Mouse (Mus musculus) lung, embryonic 14.5 days (tissue): ENCODE results near the gene Tuba1c. TPM values are rescaled to one million over a fixed set of nuclear protein-coding genes. Genes with fewer than 3 reads are reported as not detected.

Experiments
- ATAC-seq: fragments of 200-750 bp; cut with Nextera tagmentation; 2 replicates; pipeline ENCODE4 v1.8.0; 2017; ENCODE audit warnings: mild to moderate bottlenecking, moderate TSS enrichment, moderate library complexity; ENCODE audit not compliant: insufficient read depth
- DNase-seq: peaks from one replicate; pipeline ENCODE4 v3.0.0-alpha.2; 2015
- H3K27ac ChIP-seq: fragments of 300-500 bp; sonication (generic); 2 replicates; pipeline ENCODE4 v1.5.1; 2014; ENCODE audit warnings: low read depth, mild to moderate bottlenecking, moderate library complexity
- H3K27me3 ChIP-seq: fragments of 300-500 bp; sonication (generic); 2 replicates; pipeline ENCODE4 v1.6.1; 2014; ENCODE audit warnings: low read length, control low read depth; ENCODE audit not compliant: insufficient read depth
- H3K36me3 ChIP-seq: fragments of 300-500 bp; sonication (generic); 2 replicates; pipeline ENCODE4 v1.6.1; 2014; ENCODE audit warnings: control low read depth; ENCODE audit not compliant: insufficient read depth
- H3K4me1 ChIP-seq: fragments of 300-500 bp; sonication (generic); 2 replicates; pipeline ENCODE4 v1.6.1; 2014; ENCODE audit warnings: antibody characterized with exemption, control low read depth; ENCODE audit not compliant: insufficient read depth
- H3K4me2 ChIP-seq: fragments of 300-500 bp; sonication (generic); 2 replicates; pipeline ENCODE4 v1.6.1; 2014; ENCODE audit warnings: mild to moderate bottlenecking
- H3K4me3 ChIP-seq: fragments of 300-500 bp; sonication (generic); 2 replicates; pipeline ENCODE4 v1.5.1; 2014; ENCODE audit warnings: low read depth, low read length
- H3K9ac ChIP-seq: fragments of 300-500 bp; sonication (generic); 2 replicates; pipeline ENCODE4 v1.6.1; 2014
- H3K9me3 ChIP-seq: fragments of 300-500 bp; sonication (generic); 2 replicates; pipeline ENCODE4 v1.6.1; 2016; ENCODE audit warnings: low read depth, low read length, control low read depth
- CTCF ChIP-seq: IDR thresholded peaks from 2 replicates; pipeline ENCODE4 v1.5.1; 2016; ENCODE audit warnings: antibody characterized with exemption, low read depth
- WGBS: fragments of 180-500 bp; shearing (Covaris S2); extraction: QIAGEN DNeasy Blood & Tissue Kit; methylation state at CpG from one replicate; pipeline ENCODE4 v1.1.7; 2014; 5-methylcytosine and 5-hydroxymethylcytosine counted together
- polyA plus RNA-seq: library from polyadenylated mRNA; unstranded; fragments of >200 nt; fragmentation: Nextera tagmentation; extraction: Ambion mirVana; gene quantifications from 2 replicates; pipeline ENCODE4 v1.2.1, GENCODE M21; 2014

Tuba1c gene
- polyA plus RNA-seq = 224 and 232 TPM in 2 replicates

DNA sequence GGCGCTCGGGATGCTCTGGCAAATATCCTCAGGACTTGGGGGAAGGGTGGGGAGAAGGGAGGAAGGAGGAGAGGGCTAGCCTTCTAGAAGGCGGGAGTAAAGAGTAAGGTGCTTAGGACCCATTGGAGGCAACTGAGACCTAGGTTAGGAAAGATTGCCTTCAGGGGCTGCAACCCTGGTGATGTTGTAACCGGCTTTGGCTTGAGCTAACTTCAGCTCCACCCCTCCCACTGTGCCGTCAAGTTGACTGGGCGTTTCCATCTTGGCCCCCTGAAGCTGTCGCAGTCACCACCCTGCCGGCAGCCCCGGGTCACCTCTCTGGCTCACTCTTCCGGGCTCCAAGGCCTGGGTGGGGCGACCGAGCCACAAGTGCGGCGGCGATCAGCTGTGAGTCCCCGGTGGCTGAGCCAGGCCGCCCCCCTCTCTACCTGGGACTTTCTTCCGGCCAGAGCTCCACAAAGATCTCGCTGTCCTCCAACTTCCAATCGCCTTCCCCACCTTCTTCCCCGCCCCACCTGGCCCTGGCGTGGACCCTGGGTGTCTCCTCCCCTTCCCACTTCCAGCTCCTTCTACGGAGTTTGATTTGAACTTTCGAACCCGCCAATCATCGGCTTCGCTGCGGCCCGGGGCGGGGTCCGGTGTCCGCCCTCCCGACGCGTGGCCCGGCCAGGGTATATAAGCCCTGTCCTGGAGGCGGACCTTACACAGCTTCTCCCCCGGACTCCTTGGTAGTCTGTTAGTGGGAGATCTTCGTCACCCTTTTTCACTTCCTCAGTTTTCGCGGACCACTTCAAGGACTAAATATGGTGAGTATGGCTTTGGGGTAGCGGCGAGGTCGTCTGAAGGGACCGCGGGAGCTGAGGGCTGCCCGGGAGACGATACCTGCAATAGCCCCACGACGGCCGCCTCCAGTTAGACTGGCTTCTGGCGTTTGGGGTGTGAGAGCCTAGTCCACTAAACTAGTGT is at the start of gene Tuba1c:
Gene Tuba1c (plus strand): TSS at position 273 of the 966 bp plus-strand sequence.
- Histone ChIP-seq H3K9ac (peak within 1 kb of the TSS; percentile 80), H3K27me3 (no peaks in the 10 kb centered on the region), H3K9me3 (no peaks in the 10 kb centered on the region), H3K4me3 (peak within 1 kb of the TSS; percentile 73), H3K36me3 (peaks cover 10% of the 10 kb centered on the region), H3K27ac (peak within 1 kb of the TSS; percentile 91), H3K4me2 (peak within 1 kb of the TSS; percentile 79), H3K4me1 (peaks cover 17% of the 10 kb centered on the region)
- ATAC-seq = peak; percentile 93
- 0 out of 2 replicates have a peak, but pooled peaks have one; percentile 8 for TF ChIP-seq CTCF
- under 1% methylated on average over 52 of the region's 52 CpGs for WGBS
- peak; percentile 97 for DNase-seq

DNA sequence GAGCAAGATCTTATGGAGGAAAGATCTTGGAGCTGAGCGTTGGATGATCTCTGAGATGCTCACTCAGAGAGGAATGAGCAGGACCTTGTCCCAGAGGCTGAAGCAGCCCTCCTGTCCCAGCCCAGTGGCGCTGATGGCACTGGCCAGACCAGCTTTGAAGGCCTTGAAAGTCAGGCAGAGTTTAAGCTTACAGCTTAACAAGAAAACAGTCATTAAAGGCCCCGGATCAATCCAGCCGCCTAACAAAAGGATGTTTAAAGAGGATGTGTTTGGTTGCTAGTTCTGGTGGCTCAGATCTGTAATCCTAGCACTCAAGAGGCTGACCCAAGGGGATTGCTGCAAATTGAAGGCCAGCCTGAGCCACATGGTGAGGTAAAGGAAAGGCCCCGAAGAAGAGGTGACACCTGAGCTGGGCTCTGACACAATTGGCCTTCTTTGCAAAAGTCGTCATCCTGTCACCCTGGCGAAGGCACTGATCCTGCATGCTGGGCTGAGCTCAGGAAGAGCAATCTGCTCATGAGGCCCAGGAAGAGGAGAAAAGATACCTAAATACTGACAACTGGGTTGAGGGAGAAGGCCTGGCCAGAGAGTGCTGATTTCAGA is 49.6 kb upstream of the Tuba1c start:
- H3K4me1 ChIP-seq = peaks cover 11% of the 10 kb centered on the region
- H3K27me3 ChIP-seq = no peaks in the 10 kb centered on the region
- no peak for ATAC-seq
- DNase-seq = no peak
- TF ChIP-seq CTCF = no peak
- WGBS = 30% methylated on average over 7 of the region's 7 CpGs
- H3K36me3 ChIP-seq = no peaks in the 10 kb centered on the region
- no peaks in the 10 kb centered on the region for H3K9me3 ChIP-seq
- no peak overlapping the region for H3K4me2 ChIP-seq
- no peak overlapping the region for H3K9ac ChIP-seq
- H3K4me3 ChIP-seq = no peak overlapping the region
- no peak overlapping the region for H3K27ac ChIP-seq

DNA sequence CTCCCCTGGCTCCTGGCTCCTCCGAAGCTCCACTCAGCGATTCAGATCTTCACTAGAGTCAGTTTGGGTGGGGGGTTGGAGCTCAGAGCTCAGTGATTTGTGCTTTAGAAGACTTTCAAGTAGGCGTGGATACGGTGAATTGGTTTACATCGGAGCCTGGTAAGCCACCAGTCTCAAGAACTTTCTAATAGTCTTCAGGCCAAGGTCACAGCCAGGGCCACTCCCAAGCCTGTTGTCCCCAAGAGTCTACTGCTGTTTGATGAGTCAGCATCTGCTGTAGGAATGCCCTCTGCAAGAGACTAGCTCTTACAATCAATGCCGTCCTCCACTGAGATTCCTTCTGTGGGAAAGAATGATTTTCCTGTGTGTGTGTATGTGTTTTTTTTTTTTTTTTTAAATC is 47.6 kb upstream of the Tuba1c start:
- ATAC-seq = no peak
- H3K27me3 ChIP-seq = no peaks in the 10 kb centered on the region
- H3K4me2 ChIP-seq = no peak overlapping the region
- WGBS = 80% methylated on average over 6 of the region's 6 CpGs
- no peaks in the 10 kb centered on the region for H3K36me3 ChIP-seq
- H3K4me1 ChIP-seq = peaks cover 11% of the 10 kb centered on the region
- no peak overlapping the region for H3K9ac ChIP-seq
- no peaks in the 10 kb centered on the region for H3K9me3 ChIP-seq
- H3K4me3 ChIP-seq = no peak overlapping the region
- no peak for TF ChIP-seq CTCF
- H3K27ac ChIP-seq = no peak overlapping the region
- DNase-seq = no peak

DNA sequence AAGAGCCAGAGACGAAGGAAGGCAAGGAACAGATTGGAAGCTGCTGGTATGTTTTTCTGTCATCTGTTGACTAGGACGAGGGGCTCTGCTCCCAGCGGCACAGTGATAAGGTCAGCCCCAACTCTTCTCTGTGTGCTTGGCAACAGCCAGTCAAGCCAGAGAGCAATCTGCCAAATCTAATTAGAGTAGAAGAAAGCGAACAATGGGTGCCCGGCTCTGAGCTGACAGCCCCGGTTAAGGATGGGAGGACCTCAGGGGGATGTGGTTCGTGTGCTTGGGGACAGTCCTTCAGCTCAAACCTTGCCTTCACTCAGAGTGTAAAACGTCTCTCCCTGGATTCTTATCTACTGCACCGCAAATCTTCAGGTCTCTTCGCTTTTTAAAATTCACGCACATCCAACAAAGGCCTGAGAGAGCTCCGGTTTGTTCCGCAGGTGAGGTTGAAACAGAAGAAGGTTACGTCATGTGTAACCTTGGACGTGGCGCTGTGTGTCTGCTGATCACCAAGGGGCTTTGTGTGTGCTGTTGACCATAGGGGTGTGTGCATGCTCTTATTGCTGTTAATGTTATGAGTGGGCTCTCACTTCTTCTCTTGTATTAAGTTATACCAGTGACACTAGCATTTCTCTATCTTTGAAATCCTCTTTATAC is 46.1 kb upstream of the Tuba1c start:
- no peak for ATAC-seq
- DNase-seq = no peak

DNA sequence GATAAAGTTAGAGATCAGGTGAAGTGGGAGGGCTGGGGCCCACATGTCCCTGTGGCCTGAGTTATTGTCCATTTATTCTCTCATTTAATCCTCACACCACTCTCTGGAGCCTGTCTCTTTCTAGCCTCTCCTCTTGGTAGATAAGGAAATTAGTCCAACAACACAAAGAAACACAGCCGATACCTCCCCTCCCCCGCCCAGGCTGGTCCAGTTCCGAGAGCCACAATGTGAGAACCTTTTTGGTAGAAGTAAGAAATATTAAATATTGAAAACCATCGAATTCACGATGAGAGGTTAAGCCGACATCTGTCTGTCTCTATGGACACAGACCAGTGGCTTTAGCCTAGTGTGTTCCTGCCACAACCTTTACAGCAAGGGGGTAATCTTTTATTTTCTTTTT is 45.0 kb upstream of the Tuba1c start:
- no peak for TF ChIP-seq CTCF
- no peak overlapping the region for H3K4me3 ChIP-seq
- no peaks in the 10 kb centered on the region for H3K36me3 ChIP-seq
- H3K4me1 ChIP-seq = peaks cover 7% of the 10 kb centered on the region
- no peaks in the 10 kb centered on the region for H3K9me3 ChIP-seq
- peak overlapping the region; percentile 72 for H3K4me2 ChIP-seq
- 50% methylated on average over 6 of the region's 6 CpGs for WGBS
- peak overlapping the region; percentile 94; the same call in 1 of the 2 replicates for H3K27ac ChIP-seq
- no peak overlapping the region for H3K9ac ChIP-seq
- DNase-seq (no peak), ATAC-seq (no peak)
- H3K27me3 ChIP-seq = no peaks in the 10 kb centered on the region

More for the DNA sequence above, 46.1 kb upstream of the Tuba1c start:
- 50% methylated on average over 16 of the region's 16 CpGs for WGBS
- TF ChIP-seq CTCF = no peak
- Histone ChIP-seq H3K36me3 (no peaks in the 10 kb centered on the region), H3K4me3 (no peak overlapping the region), H3K9me3 (no peaks in the 10 kb centered on the region), H3K27ac (no peak overlapping the region; the same call in 1 of the 2 replicates), H3K4me1 (peaks cover 7% of the 10 kb centered on the region), H3K9ac (no peak overlapping the region), H3K4me2 (no peak overlapping the region), H3K27me3 (no peaks in the 10 kb centered on the region)

DNA sequence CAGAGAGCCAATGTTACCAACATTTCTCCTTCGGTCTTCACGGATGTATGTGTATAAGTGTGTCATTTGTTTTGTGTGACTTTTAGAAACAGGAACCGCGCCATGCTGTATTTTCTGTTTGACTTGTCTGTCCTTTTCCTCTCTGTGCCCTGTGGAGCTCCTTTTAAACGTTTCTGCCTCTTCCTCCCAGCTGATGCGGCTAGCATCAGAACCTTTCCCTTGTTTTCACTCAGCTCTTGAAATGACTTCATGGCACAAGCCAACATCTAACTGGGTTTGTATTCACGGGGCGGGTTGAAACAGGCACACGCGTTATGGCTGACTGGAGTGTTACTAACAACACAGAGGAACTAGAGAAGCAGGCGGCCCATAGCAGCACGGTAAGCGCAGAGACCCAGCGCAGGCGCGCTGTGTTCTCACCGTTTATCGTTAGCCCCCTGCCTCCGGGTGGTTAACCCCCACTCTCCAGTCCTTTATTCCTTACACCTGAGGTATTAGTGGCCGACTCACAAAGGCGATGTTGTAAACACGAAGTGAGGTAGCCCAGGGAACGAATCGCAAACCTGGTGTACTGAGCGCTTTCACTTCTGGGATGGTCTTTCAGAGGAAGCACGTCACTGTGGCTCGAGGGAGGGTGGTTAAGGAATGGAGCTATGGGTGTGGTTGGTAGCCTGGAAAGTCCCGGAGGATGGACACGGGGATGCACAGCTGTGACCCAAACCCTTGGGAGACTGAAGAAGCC is 44.3 kb upstream of the Tuba1c start:
- H3K9me3 ChIP-seq = no peaks in the 10 kb centered on the region
- DNase-seq = peak; percentile 85
- TF ChIP-seq CTCF = no peak
- ATAC-seq = peak; percentile 88
- H3K4me2 ChIP-seq = peak overlapping the region; percentile 72
- peak overlapping the region; percentile 94 for H3K27ac ChIP-seq
- peak overlapping the region; percentile 46 for H3K4me3 ChIP-seq
- peak overlapping the region; percentile 69 for H3K9ac ChIP-seq
- H3K27me3 ChIP-seq = no peaks in the 10 kb centered on the region
- WGBS = 2% methylated on average over 29 of the region's 29 CpGs
- peaks cover 7% of the 10 kb centered on the region for H3K4me1 ChIP-seq
- H3K36me3 ChIP-seq = no peaks in the 10 kb centered on the region
